Mouse (Mus musculus) G1E-ER4 (cell line): ENCODE measurements around the gene Gm20388. TPM values are rescaled to one million over a fixed set of nuclear protein-coding genes. Genes with fewer than 3 reads are reported as not detected.

Source experiments
- GATA1 ChIP-seq: IDR thresholded peaks from one replicate; pipeline ENCODE4 v1.8.0; 2012; ENCODE audit warnings: low read length, inconsistent platforms
- polyA plus RNA-seq: library from polyadenylated mRNA; stranded (reverse); fragments of >175 nt; gene quantifications from 2 replicates; pipeline ENCODE4 v1.2.3, GENCODE M21; 2012

Gene Gm20388
- polyA plus RNA-seq, 1 experiment: not detected

DNA sequence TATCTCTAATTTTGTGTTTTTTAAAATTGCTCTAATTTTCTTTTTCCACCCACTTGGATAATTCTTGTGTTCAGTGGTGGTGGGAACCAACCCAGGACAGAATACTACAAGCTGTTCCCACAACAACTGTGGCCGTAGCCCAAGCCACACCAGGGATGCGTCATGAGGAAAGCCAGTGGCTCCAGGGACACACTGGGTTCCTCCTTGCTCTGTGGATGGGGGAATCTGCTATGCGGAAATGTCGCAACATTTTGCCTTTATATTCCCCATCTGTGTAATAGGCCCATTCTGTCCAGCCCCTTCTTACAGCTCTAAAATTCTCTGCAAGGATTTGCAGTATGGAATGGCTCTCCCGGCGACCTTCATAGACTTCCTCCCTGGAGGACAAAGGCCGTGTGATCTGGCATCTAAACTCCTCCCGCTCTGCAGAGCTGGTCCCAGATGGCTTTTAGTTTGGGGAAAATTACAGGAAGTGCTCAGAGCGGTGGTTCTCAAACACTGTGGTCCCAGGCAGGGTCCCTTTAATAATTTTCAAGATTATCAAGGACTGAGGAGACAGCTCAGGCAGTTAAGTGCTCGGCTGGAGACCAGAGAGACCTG, 1270.7 kb downstream of the Gm20388 start:
- TF ChIP-seq GATA1: no peak

DNA sequence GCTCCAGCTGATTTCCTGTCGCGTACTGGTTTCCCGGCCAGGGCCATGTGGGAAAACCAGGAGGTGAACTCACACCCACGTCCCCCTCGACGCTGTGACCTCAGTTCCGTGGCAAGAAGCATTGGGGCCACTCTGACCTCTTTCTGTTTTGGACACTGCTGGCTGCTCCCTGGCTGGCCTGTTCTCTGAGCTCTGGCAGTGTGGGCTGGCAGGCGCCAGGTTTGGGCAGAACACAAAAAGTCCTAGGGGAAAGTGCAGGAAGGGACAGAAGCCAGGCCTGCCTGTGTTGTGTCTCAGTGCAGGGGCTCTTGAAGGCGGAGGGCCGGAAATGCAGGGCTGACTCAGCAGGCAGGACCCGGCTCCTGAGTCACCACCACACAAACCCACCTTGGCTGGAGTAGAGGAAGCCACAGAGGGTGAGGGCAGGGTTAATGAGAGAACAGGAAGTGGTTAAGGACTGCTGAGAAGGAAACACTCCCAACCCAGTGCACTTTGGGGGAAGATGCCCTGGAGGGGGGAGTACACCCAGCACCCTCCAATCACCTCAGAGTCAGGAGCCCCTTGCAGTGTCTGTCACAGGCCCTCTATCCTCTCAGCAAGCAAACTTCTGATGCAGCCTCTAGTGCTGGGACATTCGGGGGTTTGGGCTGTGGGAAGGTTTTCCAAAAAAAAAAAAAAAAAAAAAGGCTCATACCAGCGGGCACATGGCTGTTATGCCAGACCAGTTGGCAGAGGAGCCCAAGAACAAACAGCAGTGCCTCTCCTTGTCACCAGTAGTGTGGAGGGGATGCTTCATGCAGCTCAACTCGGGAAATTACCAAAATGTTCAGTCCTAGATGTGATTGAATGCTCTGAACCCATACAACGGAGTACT, 1277.1 kb downstream of the Gm20388 start:
- no peak for TF ChIP-seq GATA1

- TF ChIP-seq GATA1: no peak
These were observed 1278.4 kb downstream of the Gm20388 start for GRCm38 (mm10) chr8:121188994-121189393.

GRCm38 (mm10) chr8:121192451-121192850, 1281.8 kb downstream of the Gm20388 start:
- no peak for TF ChIP-seq GATA1

DNA sequence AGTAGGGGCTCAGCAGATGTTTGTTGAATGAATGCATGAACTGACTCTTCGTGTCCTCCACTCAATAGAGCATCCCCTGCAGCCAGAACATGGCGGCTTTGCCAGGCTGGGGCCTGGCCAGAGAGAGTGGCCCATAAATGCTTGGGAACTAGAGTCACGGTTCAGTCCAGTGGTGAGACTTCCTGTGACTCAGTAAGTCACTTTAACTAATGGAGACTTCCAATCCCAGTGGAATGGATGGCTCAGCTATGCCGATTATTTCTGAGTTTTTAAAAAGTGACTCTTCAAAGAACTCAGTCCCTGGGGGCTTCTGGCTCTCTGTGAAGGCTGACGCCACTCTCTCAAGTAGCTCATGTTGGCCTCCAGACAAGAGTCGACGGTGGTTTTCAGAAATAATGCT, 1285.3 kb downstream of the Gm20388 start:
- TF ChIP-seq GATA1: no peak

DNA sequence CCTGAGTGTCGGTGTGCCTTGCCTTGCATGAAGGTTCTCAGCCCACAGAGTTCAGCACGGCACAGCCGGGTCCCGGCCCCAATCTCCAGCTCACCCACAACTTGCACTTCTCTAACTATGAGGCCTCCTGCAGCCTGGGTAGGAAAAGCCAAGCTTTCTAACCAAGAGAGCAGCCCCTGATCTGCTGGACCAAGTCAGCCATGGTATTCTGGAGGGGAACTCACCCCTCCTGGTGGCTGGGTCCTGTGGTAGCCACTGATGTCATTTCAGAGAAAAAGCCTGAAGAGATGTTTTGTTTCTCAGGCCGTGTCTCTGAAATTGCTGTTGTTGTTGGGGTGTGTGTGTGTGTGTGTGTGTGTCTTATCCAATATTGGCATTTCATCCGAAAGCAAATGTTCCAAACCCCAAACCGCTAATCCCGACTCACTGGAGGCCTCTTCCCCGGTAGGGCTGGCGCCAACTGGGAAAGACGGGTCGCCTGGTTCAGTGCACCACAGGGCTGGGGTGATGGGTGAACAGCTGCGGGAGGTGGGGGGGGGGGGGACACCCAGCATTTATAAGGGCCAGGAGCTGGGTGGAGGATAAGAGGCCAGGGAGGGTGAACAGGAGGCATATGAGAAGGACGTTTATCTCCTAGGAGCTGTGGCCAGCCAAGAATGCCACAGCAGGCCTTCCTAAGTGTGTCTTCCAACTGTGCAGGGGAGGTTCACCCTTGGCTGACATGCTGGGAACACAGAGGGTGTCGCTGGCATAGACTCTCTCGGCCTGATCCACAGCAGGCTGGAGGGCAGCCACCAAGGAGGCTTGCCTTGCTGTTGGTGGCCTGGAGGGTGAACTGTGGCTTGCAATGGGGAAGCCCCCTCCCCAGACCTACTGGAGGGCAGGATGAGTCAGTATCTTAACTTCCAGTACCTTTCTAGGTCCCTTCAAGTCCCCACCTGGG, 1286.4 kb downstream of the Gm20388 start:
- TF ChIP-seq GATA1: no peak

- no peak for TF ChIP-seq GATA1
These were observed 1289.4 kb downstream of the Gm20388 start for GRCm38 (mm10) chr8:121200069-121200468.

GRCm38 (mm10) chr8:121200979-121201378, 1290.3 kb downstream of the Gm20388 start:
- TF ChIP-seq GATA1: no peak

- TF ChIP-seq GATA1: no peak
These were observed 1291.0 kb downstream of the Gm20388 start for GRCm38 (mm10) chr8:121201651-121202050.

DNA sequence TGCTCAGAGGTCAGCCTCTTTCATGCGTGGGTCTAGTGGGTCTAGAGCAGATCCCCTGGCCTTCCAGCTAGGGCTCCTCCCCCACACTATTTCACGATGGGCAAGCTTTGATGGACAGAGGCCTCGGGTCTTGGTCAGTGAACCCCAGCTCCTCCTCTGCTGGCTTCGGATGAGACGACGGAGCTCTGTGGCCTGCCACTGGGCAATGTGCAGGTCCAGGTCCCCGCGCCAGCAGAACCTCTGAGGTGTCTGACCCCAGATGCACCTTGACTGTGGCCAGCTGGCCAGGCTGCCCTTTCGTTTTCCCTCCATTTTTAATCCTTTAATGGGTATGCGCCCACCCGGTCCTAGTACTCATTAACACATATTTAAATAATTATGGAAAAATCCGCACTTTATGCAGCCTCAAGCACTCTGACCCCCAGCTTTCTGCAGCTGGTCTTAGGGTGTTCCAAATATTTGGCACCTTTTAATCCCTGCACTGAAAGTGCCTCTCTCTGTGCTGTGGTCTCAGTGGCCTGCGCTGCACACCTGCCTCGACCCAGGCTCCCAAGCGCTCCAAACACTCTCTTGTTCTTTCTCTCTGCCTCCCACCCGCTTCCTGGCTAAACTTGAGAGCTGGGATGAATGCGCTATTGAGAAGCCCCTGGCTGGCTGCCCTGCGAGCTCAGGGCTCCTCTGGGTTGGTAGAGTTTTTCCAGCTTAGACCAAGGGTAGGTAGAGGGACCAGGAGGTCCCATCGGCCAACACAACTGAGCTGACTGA, 1293.2 kb downstream of the Gm20388 start:
- TF ChIP-seq GATA1: no peak

DNA sequence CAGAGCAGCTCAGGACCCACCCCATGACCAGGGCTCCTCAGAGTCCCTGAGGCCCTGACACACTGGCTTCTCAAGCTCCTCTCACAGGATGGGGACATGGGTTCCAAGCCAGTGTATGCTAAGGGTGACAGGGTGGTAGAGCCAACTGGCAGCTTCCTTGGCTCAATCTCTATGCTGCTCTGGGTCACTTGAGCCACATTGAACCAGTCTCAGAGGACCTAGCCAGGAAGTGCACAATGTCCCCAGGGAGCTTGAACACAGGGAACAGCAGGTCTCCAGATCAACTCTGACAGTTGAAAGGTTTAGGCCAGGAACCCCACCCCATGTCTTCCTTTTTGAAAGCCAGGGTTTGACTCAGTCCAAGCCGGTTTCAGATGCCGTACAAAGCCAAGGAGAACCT, 1296.5 kb downstream of the Gm20388 start:
- no peak for TF ChIP-seq GATA1

- TF ChIP-seq GATA1: no peak
These were observed 1300.0 kb downstream of the Gm20388 start for GRCm38 (mm10) chr8:121210627-121211026.

DNA sequence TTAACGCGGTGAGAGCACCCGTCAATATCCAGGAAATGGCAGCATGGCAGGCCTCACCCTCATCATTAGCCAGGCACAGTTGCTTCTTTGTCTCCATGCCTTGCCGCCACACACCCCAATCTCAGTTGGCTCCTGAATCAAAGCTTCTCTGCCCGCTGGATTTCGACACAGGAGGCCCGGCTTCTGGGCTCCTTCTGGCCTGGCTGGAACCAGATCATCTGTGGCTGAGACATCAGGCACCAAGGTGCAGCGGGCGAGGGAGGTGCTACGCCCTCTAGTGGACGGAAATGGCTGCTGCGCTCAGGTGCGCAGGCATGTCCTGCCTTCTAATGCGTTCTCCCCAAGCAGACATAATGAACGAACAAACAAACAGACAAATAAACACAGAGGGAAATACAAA, 1302.6 kb downstream of the Gm20388 start:
- TF ChIP-seq GATA1: no peak

- TF ChIP-seq GATA1: no peak
These were observed 1303.0 kb downstream of the Gm20388 start for GRCm38 (mm10) chr8:121213651-121214050.

- no peak for TF ChIP-seq GATA1
These were observed 1304.3 kb downstream of the Gm20388 start for GRCm38 (mm10) chr8:121214975-121215374.

- TF ChIP-seq GATA1: no peak
These were observed 1305.9 kb downstream of the Gm20388 start for GRCm38 (mm10) chr8:121216441-121216949.
